Mouse (Mus musculus): ENCODE results near the gene Dgki. TPM values are rescaled to one million over a fixed set of nuclear protein-coding genes. Genes with fewer than 3 reads are reported as not detected.

The Dgki gene
- polyA plus RNA-seq, 1 experiment: 2.0 TPM

GRCm38 (mm10) chr6:36806906-36807305, 493.1 kb downstream of the Dgki start:
- TF ChIP-seq POLR2A (IDR thresholded peaks at IDR 0.05; ENCODE audit: insufficient read depth, low read length) (no peak), CTCF (IDR thresholded peaks at IDR 0.05; ENCODE audit: low read depth, low read length) (no peak), EP300 (IDR thresholded peaks at IDR 0.05; ENCODE audit: insufficient read depth, low read depth, low read length) (no peak)
- Histone ChIP-seq H3K4me1 (ENCODE audit: control insufficient read depth, insufficient read depth, low read length) (no peaks in the 10 kb centered on the region), H3K9me3 (replicated peaks; ENCODE audit: control insufficient read depth, insufficient read depth, low read length, poor library complexity, severe bottlenecking) (no peaks in the 10 kb centered on the region), H3K27ac (ENCODE audit: insufficient read depth, low read length) (no peak overlapping the region), H3K27me3 (ENCODE audit: control insufficient read depth, insufficient read depth, low read length, poor library complexity, severe bottlenecking) (no peaks in the 10 kb centered on the region; the same call in 1 of the 2 replicates), H3K9ac (ENCODE audit: low read depth, poor library complexity, severe bottlenecking) (no peak overlapping the region), H3K36me3 (ENCODE audit: control insufficient read depth, insufficient read depth, low read length, poor library complexity, severe bottlenecking) (no peaks in the 10 kb centered on the region), H3K4me3 (ENCODE audit: low read depth, low read length) (no peak overlapping the region)

GRCm38 (mm10) chr6:36800309-36800946, 499.6 kb downstream of the Dgki start:
- Histone ChIP-seq H3K9me3 (replicated peaks; ENCODE audit: control insufficient read depth, insufficient read depth, low read length, poor library complexity, severe bottlenecking) (no peaks in the 10 kb centered on the region), H3K4me1 (ENCODE audit: control insufficient read depth, insufficient read depth, low read length) (no peaks in the 10 kb centered on the region), H3K4me3 (ENCODE audit: low read depth, low read length) (no peak overlapping the region), H3K36me3 (ENCODE audit: control insufficient read depth, insufficient read depth, low read length, poor library complexity, severe bottlenecking) (no peaks in the 10 kb centered on the region), H3K27ac (ENCODE audit: insufficient read depth, low read length) (no peak overlapping the region), H3K27me3 (ENCODE audit: control insufficient read depth, insufficient read depth, low read length, poor library complexity, severe bottlenecking) (no peaks in the 10 kb centered on the region; the same call in 1 of the 2 replicates), H3K9ac (ENCODE audit: low read depth, poor library complexity, severe bottlenecking) (no peak overlapping the region)
- TF ChIP-seq POLR2A (IDR thresholded peaks at IDR 0.05; ENCODE audit: insufficient read depth, low read length) (no peak), CTCF (IDR thresholded peaks at IDR 0.05; ENCODE audit: low read depth, low read length) (no peak), EP300 (IDR thresholded peaks at IDR 0.05; ENCODE audit: insufficient read depth, low read depth, low read length) (no peak)

GRCm38 (mm10) chr6:36797066-36797655, 502.8 kb downstream of the Dgki start:
- Histone ChIP-seq H3K4me1 (ENCODE audit: control insufficient read depth, insufficient read depth, low read length) (no peaks in the 10 kb centered on the region), H3K4me3 (ENCODE audit: low read depth, low read length) (no peak overlapping the region), H3K36me3 (ENCODE audit: control insufficient read depth, insufficient read depth, low read length, poor library complexity, severe bottlenecking) (no peaks in the 10 kb centered on the region), H3K27me3 (ENCODE audit: control insufficient read depth, insufficient read depth, low read length, poor library complexity, severe bottlenecking) (no peaks in the 10 kb centered on the region; the same call in 1 of the 2 replicates), H3K9me3 (replicated peaks; ENCODE audit: control insufficient read depth, insufficient read depth, low read length, poor library complexity, severe bottlenecking) (no peaks in the 10 kb centered on the region), H3K27ac (ENCODE audit: insufficient read depth, low read length) (no peak overlapping the region), H3K9ac (ENCODE audit: low read depth, poor library complexity, severe bottlenecking) (no peak overlapping the region)
- TF ChIP-seq POLR2A (IDR thresholded peaks at IDR 0.05; ENCODE audit: insufficient read depth, low read length) (no peak), CTCF (IDR thresholded peaks at IDR 0.05; ENCODE audit: low read depth, low read length) (no peak), EP300 (IDR thresholded peaks at IDR 0.05; ENCODE audit: insufficient read depth, low read depth, low read length) (no peak)

Other genes with a start within 250 kb of the Dgki start
- gene Creb3l2, start 142.0 kb upstream of the Dgki start, polyA plus RNA-seq (2011; ENCODE audit: insufficient read depth, insufficient read length, low read depth, missing spikeins): 10.2 and 10.3 TPM in 2 replicates
- not detected in 2 replicates for gene Akr1d1, start 230.0 kb upstream of the Dgki start, polyA plus RNA-seq (2011; ENCODE audit: insufficient read depth, insufficient read length, low read depth, missing spikeins)